Mouse (Mus musculus): ENCODE data around the gene Msrb1.
"Not testable (repeated sequence)": the region's sequence is repeated elsewhere in the genome, so short reads cannot be mapped to it uniquely, and the experiment has no call there.

Msrb1 gene

DNA sequence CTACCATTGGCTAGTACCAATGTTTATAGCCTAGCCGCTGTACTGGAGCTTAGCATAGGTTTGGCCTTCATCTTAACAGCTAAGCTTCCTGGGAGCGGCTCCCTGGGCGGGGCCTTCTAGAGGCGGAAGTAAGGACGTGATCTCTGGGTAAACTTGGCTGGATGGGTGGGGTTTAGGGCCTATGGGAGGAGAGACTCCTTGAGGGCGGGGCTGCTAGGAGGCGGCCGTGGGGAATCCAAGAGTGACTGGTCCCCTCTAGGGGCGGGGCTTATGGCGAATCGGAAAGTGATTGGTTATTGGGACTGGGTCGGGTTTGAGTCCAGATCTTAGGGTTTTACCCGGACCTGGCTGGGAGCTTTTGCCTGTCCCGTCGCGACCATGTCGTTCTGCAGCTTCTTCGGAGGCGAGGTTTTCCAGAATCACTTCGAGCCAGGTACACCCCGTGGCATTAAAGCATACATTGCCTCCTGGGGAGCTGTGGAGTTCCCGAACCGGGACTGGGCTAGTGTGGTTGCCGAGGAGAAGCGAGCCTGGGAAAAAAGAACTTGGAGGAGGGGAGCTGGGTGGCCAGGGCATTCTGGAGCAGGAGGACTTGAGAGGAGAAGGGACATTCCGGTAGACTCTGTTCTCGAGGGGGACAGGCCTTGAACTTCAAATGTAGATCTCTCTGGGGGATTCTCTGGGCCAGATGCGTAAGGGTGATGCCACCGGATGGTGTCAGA lies at the start of gene Msrb1:
Gene Msrb1 (plus strand): TSS at position 313 of the 722 bp plus-strand sequence.
- DNase-seq (ENCODE audit: extremely low spot score, low read depth, low spot score) = peak; percentile 74

DNA sequence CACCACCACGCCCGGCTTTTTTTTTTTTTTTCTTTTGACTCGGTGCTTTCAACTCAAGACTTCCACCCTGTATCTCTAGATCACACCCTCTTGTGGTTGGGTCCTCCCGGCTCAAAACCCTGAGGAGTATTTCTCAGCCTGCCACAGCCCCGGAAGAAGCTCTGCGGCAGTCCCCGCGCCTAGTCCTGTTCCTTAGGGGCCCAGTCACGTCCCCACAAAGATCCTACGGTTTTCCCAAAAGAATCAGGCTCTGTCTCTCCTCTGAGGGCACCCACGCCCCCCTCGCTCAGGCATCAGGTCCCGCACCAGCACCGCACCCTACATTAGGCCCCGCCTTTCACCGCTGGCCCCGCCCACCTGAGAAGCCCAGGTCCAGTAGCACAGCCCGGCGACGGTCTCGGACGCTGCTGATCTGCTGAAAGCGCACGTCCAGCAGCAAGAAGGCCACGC lies 49.3 kb upstream of the Msrb1 start:
- no peak for DNase-seq (ENCODE audit: extremely low spot score, low read depth, low spot score)

DNA sequence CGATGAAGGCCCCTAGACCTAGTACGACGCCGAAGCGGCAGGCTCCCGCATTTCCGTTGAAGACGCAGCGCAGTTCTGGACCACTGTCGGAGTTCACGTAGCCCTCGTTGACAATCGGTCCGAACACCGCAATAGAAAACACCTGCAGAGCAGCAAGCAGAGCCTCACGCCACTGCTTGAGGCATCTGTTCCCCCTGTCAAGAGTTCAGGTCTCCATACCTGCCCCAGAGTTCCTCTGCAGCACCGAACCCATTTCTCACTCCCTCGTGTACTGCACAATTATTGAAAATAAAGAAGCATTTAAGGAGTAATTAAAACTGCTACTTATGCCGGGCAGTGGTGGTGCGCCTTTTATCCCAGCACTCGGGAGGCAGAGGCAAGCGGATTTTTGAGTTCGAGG lies 48.8 kb upstream of the Msrb1 start:
- DNase-seq (ENCODE audit: extremely low spot score, low read depth, low spot score) = no peak

DNA sequence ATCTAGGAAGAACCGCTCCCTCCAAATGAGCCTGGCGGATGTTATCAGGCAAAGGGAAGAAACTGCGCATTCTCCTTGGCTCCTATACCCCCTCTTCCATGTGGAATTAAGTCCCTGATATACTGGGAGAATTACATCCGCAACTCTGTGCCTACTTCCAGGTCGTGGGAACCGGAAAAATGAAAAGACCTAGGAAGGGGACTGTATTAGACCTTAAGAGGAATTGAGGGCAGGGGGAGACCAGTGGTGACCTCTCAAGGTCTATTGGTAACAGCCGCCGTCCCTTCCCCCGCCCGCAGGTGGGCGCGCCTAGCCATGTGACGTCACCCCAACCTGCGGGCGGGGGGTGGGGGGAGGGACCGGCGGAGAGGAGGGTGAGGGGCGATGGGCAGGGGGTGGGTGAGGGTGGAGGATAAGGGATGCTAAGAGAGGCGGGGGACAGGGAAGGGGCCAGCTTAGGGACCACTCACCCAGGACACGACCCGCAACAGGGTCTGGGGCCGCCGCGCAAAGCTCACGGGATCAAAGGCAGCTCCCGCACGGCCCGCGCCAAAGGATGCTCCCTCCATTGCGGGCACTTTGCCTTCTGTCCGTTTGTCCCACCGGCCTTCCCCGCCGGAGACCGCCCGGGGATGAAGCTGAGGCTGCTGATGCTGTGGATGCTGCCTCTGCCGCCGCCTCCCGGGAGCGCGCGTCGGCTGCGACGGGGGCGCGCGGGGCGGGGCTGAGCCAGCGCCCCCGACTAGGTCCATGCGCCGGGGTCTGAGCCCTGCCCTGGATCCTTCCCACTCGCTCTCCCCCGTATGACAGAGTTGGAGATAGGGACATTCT lies 47.0 kb upstream of the Msrb1 start, which contains the start of gene Syngr3:
Gene Syngr3 (minus strand): TSS at position 705 of the 831 bp plus-strand sequence.
- DNase-seq (ENCODE audit: extremely low spot score, low read depth, low spot score) = no peak

DNA sequence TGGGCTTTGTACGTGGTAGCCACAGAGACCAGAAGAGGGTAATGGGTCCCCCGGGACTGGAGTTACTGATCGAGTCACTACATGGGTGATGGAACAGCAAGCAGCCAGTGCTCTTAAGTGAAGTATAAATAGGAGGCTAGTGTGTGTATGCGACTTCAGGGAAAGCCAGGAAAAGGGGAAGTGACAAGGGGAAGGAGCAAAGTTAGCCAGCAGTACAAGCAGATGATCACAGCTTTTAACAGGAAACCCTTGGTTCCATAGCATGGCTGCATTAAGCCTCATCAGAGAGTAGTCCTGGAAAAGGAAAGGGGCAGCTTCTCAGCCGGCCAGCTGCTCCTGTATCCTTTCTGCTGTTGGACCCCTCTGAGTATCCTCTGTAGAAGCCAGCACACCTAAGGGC lies 44.1 kb upstream of the Msrb1 start:
- no peak for DNase-seq (ENCODE audit: extremely low spot score, low read depth, low spot score)

DNA sequence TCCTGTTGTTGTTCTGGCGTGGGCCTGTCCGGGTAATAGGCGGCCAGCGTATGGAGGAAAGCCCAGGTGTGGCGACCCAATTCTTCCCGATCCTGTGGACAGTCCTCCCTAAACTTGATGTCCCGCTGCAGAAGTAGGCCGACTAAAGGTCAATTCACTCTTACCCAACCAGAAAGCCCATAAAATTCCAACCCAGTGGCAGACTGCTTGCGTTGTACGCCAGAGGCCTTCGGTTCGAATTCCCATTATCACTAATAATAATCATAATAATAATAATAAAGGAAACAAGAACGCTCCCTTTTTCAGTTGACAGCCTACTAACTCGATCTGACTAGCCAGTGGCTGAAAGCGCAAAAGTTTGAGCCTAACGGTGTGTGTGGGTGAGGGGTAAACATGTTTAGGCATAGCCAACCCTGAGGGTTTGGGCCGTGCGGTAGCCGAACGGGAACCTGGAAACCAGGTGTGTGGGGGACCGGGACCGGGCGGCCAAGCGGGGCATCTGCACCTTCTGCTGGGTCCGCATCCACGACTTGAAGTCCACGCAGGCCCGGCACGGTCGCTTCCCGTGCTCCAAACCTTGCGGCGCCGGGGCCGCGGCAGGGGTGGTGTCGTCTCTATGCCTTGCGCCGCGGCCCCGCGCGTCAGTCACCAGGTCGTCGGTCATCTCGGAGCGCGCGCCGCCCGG lies 41.0 kb upstream of the Msrb1 start:
- no peak for DNase-seq (ENCODE audit: extremely low spot score, low read depth, low spot score)

DNA sequence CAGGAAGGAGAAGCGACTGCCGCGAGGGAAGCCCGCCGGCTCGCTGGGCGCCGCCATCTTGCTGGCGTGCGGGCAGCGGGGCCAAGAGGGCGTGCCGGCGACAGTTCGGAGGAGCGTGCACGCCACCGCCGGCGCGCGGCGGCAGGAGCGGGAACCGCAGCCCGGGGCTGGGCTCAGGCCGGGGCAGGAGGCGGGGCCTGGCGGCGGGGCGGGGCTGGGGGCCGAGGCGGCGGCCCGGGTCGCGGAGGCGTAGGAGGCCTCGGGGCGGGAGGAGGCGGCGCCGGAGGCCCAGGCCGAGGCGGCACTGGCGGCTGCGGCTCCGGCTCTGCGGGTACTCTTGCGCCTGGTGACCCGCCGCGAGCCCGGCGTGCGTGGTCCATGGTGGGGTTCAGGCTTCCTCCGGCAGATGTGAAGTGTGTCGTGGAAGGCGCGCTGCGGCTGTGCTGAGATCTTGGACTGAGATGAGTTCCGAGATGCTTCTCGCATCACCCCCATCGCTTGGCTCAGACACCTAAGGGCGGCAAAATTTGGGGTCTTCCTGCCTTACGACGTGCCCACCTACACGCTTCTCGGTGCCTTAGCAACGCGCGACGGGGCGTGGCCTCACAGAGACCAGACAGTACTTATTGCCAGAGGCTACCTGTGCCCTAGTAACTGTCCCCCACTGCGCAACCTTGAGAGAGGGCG lies 40.3 kb upstream of the Msrb1 start, which contains the start of the genes Gfer and Noxo1:
Gene Gfer (minus strand): TSS at position 146 of the 687 bp plus-strand sequence.
Gene Noxo1 (plus strand): TSS at position 224 of the 687 bp plus-strand sequence.
- DNase-seq (ENCODE audit: extremely low spot score, low read depth, low spot score) = no peak

DNA sequence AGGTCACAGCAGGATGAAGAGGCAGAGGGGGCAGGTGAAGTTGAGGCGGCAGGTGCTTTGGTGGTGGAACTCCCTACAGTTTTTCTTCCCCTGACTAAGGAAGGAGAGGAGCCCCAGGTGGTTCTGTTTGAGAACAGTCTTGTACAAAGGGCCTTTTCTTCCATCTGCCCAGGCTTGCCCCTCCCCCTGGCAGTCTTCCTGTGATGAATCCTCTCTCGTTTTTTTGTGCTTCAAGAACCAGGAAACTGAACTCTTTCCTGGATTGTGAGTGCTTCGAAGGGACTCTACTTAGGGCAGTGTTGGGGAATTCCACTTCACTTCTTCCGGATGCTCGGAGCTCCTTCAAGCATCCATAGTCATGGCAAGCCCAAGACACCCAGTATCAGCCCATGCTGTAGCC lies 38.5 kb upstream of the Msrb1 start:
- no peak for DNase-seq (ENCODE audit: extremely low spot score, low read depth, low spot score)

DNA sequence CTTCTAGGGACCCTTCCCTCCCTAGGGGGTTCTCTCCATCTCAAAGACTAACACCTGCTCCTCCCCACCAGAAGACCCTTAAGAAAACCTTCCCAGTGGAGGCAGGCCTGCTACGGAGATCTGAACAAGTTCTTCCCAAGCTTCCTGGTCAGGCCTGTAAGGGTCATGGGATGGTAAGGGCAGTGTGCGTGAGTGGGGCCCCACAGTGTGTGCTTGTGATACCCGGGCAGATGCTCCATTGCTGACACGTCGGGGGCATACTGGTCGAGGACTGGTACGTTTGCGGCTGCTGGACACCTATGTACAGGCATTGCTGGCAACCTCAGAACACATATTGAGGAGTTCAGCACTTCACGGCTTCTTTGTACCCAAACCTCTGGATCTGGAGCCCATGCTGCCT lies 37.7 kb upstream of the Msrb1 start:
- DNase-seq (ENCODE audit: extremely low spot score, low read depth, low spot score) = no peak

DNA sequence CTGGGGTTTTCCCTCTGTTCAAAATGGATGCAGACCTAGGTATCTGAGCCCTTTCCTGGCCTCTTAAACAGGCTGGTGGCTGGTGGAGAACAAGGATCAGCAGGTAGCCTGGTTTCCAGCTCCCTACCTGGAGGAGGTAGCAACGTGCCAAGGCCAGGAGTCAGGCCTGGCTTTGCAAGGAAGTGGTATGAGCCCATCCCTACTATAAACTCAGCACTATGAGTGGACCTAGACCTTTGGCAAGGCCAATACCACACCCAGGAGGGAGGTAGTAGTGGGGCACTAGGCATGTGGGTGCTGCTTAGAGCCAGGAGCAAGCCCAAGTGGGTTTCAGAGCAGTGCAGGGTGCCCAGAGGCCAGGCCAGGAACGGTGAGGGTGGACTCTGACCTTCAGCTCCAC lies 37.0 kb upstream of the Msrb1 start:
- no peak for DNase-seq (ENCODE audit: extremely low spot score, low read depth, low spot score)

DNA sequence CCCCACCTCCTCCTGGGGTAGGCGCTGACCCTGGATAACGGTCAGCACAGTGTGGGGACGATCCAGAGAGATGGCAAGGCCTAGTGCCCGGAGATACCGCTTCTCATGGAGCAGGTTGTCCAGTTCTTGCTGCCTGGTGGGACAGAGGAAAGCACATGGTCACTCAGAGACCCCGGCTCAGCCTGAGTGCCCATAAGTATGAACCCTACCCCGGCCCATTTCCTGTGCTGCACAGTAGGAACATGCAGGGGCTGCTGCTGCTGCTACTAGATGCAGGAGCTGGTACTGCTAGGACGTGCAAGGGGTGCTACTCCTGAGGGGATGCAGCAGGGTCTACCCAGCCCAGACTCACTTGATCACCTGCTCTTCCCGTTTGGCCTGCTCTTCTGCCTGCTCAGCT lies 35.2 kb upstream of the Msrb1 start:
- no peak for DNase-seq (ENCODE audit: extremely low spot score, low read depth, low spot score)

DNA sequence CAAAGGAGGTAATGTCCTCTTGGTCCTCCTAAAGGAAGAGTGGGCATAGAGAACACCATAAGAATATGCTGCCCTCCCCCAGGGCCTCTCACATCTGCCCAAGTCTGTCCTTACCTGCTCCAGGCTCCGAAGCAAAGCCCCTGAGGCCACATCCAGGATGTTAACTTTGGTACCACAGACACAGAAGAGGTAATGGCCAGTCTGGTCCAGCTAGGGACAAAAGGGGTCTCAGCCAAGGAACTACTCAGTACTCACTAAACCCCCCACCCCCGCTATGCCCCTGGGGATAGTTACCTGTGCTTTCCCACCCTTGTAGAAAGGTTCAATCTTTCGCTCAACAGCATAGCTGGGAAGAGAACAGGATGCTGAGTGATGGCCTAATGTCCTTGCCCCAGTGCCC lies 30.6 kb upstream of the Msrb1 start:
- no peak for DNase-seq (ENCODE audit: extremely low spot score, low read depth, low spot score)

DNA sequence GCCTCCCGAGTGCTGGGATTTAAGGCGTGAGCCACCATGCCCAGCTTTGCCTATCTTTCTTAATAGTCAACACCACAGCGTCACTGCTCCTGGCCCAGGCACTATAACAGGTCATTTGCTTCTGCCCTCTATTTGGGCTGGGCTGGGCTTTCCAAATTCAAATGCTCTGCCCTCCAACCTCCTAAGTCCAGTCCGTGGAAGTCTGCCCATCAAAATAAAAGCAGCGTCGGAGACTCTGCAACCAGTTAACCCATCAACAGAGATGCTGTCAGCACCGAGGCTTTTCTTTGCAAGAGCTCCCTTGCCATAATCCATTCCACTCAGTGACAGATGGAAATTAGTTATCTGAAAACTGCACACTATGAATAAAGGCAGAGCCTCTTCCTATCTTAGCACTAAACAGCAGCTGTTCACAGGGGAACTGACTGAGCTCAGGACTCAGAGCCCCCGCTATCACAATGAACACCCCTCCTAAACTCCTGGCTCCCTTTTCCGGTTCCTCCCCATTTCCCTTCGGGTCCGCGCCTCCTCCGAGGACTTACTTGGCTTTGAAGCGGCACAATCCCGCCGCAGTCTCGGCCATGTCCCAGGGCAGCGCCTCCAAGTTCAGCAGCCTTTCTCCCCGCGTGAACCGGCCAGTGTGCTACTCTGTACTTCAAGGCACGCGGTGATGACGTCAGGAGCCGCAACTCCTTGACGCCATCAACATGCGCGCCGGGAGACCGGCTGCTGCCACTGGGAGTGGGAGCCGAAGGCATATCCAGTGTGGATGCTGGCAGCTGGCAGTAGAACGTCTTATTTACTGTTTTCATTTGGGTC lies 29.3 kb upstream of the Msrb1 start, which contains the start of gene Tbl3:
Gene Tbl3 (minus strand): TSS at position 679 of the 819 bp plus-strand sequence.
- peak; percentile 77 for DNase-seq (ENCODE audit: extremely low spot score, low read depth, low spot score)

DNA sequence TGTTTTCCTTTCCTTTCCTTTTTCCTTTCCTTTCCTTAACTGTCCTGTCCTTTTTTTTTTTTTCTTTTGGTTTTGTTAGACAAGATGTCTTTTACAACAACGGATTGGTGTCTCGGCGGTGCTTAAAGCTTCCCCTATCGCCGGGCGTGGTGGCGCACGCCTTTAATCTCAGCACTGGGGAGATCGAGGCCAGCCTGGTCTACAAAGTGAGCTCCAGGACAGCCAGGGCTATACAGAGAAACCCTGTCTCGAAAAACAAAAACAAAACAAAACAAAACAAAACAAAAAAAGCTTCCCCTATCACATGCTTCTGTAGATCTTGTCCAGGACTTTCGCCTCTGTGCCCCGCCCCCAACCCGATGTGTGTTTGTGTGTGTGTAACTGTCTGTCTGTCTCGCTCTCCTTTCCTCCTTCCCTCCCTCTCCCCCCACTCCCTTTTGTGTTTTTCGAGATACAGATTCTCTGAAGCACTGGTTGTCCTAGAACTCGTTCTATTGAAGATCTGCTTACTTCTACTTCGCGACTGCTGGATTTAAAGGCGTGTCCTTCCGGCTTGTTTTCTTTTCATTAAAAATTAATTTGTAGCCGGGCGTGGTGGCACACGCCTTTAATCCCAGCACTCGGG lies 28.5 kb upstream of the Msrb1 start:
- DNase-seq (ENCODE audit: extremely low spot score, low read depth, low spot score) = no peak

DNA sequence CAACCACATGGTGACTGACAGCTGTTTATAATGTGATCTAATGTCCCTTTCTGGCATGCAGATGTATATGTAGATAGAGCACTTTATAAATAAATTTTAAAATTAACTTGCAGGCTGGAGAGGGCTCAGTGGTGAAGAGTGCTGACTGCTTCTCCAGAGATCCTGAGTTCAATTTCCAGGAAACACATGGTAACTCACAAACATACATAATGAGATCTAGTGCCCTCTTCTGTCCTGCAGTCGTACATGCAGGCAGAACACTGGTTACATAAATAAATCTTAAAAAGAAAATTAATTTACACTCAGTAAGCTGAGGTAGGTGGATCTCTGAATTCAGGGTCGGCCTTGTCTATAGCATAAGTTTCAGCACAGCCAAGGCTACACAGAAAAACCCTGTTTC lies 27.8 kb upstream of the Msrb1 start:
- DNase-seq (ENCODE audit: extremely low spot score, low read depth, low spot score) = no peak

DNA sequence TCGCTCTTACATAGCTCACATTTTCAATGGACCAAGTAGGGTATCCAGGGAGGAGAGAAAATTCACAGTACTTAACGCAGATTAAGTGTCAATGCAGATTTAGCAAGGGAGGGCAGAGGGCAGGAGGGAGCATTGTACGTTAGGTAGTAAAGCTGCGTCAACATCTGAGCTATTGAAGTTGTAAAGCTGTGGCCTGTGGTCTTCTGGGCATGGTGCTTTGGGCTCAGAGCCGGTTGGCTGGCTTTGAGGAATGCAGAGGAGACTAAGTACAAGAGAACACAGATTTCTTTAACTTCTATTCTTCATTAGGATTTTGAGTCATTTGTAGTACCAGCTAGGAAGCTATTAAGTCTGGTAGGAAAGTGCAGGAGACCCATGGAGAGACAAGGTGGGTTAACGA lies 20.9 kb upstream of the Msrb1 start:
- DNase-seq (ENCODE audit: extremely low spot score, low read depth, low spot score) = no peak

DNA sequence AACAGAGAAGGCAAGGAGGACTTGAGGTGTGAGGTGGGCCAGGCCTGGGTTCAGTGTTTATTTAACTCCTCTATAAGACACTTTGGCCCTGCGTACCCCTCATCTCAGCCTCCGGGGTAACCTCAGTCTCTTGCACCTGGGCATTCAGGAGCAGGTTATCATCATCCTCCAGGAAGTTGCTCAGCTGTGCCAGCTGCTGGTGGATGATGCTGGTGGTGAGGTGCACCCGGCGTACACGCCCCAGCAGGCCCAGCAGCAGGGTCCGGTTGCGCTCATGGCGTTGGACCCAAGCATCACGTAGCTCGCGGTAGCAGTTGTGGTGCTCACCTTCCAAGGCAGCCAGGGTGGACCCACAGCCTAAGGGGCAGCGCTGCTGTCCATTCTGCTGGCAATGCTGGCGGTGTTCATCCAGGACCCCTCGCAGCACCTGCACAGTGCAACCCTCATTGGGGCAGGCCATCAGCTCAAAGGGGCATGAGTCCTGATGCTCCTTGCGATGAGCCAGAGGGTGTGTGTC lies 20.2 kb upstream of the Msrb1 start:
- no peak for DNase-seq (ENCODE audit: extremely low spot score, low read depth, low spot score)

DNA sequence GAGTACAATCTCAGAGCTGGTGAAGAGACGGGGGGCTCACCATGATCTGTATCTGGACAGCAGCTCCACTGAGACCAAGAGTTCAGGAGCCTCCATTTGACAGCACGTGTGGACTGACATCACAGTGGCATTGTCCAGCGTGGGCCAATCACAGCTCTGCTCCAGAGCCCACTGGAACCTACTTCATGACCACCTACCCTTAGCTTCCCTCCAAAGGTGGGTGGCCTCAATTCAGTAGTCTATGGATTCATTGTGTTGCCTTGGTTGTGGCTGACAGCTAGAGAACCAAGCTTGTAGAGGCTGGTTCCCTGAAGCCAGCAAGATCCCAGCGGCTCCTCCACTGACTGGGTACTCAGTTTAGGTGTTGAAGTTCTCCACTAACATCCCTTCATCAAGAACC lies 18.5 kb upstream of the Msrb1 start, which contains the start of the genes Rnf151 and Rps2:
Gene Rnf151 (minus strand): TSS at position 121 of the 400 bp plus-strand sequence.
Gene Rps2 (plus strand): TSS at position 174 of the 400 bp plus-strand sequence.
- DNase-seq (ENCODE audit: extremely low spot score, low read depth, low spot score) = no peak

DNA sequence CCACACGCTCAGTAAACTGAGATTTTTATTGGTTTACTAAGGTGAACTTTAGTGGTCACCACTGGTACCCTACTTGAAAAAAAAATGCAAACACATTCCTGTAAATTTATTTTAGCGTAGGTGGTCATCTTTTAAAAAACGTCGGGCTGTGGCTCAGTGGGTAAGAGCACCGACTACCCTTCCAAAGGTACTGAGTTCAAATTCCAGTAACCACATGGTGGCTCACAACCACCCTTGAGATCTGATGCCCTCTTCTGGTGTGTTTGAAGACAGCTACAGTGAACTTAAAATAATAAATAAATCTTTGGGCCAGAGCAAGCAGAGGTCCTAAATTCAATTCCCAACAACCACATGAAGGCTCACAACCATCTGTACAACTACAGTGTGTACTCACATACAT lies 17.5 kb upstream of the Msrb1 start:
- not testable (repeated sequence) for DNase-seq (ENCODE audit: extremely low spot score, low read depth, low spot score)
